Mouse (Mus musculus) megakaryocyte, embryonic 14.5 days (primary cell): ENCODE results near the gene Lhpp.

Source experiments
- FLI1 ChIP-seq: IDR thresholded peaks from 2 replicates; pipeline ENCODE4 v1.6.1; 2012; ENCODE audit warnings: low read length, inconsistent platforms, mixed read lengths
- GATA1 ChIP-seq: IDR thresholded peaks from 3 replicates; pipeline ENCODE4 v1.6.1; 2012; ENCODE audit warnings: mixed read lengths, low read length, inconsistent platforms, borderline replicate concordance

- TF ChIP-seq GATA1: no peak
- TF ChIP-seq FLI1: no peak
Measured at GRCm38 (mm10) chr7:132713483-132714126, 103.2 kb downstream of the Lhpp start.
